Mouse (Mus musculus) cerebellum, postnatal 36 days (tissue): ENCODE measurements around the gene Plekhb2.

Source experiments
- DNase-seq, 2 experiments: peaks; one replicate each; pipeline ENCODE4 v3.0.0; 2021 to 2022; ENCODE audit warnings: mixed read lengths in 2 of 2

Gene Plekhb2

GRCm38 (mm10) chr1:34834904-34835303 is 14.9 kb upstream of the Plekhb2 start:
- DNase-seq: no peak

- DNase-seq: no peak
Measured at GRCm38 (mm10) chr1:34837951-34838689, 11.7 kb upstream of the Plekhb2 start.

GRCm38 (mm10) chr1:34839241-34839640 is 10.5 kb upstream of the Plekhb2 start:
- no peak for DNase-seq

- DNase-seq: no peak
Measured at GRCm38 (mm10) chr1:34841709-34842388, 7.9 kb upstream of the Plekhb2 start.

- no peak for DNase-seq
Measured at GRCm38 (mm10) chr1:34842389-34842861, 7.4 kb upstream of the Plekhb2 start.

GRCm38 (mm10) chr1:34842887-34843618 is 6.7 kb upstream of the Plekhb2 start, which contains the start of gene Fam168b:
Fam168b (minus strand) TSS chr1:34843065.
- peak; percentile 88 to 90 for DNase-seq

GRCm38 (mm10) chr1:34847070-34847469 is 2.7 kb upstream of the Plekhb2 start:
- no peak for DNase-seq

- DNase-seq: peak in 1 of 2 experiments; percentile 20
Measured at GRCm38 (mm10) chr1:34850343-34851136, 764 bp downstream of the Plekhb2 start.

- no peak for DNase-seq
Measured at GRCm38 (mm10) chr1:34851562-34851961, 1.8 kb downstream of the Plekhb2 start.

GRCm38 (mm10) chr1:34852116-34852878 is 2.5 kb downstream of the Plekhb2 start:
- DNase-seq: no peak

- DNase-seq: no peak
Measured at GRCm38 (mm10) chr1:34853786-34854185, 4.0 kb downstream of the Plekhb2 start.

GRCm38 (mm10) chr1:34855056-34855739 is 5.4 kb downstream of the Plekhb2 start:
- DNase-seq: no peak

GRCm38 (mm10) chr1:34858671-34859070 is 8.9 kb downstream of the Plekhb2 start:
- DNase-seq: no peak

GRCm38 (mm10) chr1:34859761-34860160 is 10.0 kb downstream of the Plekhb2 start:
- DNase-seq: no peak

- no peak for DNase-seq
Measured at GRCm38 (mm10) chr1:34860205-34860604, 10.4 kb downstream of the Plekhb2 start.

GRCm38 (mm10) chr1:34862877-34863276 is 13.1 kb downstream of the Plekhb2 start:
- no peak for DNase-seq

- no peak for DNase-seq
Measured at GRCm38 (mm10) chr1:34863323-34863722, 13.5 kb downstream of the Plekhb2 start.

- DNase-seq: no peak
Measured at GRCm38 (mm10) chr1:34864243-34864642, 14.5 kb downstream of the Plekhb2 start.

- no peak for DNase-seq
Measured at GRCm38 (mm10) chr1:34865866-34866265, 16.1 kb downstream of the Plekhb2 start.

- peak; percentile 89 to 92 for DNase-seq
Measured at GRCm38 (mm10) chr1:34866815-34867573, 17.2 kb downstream of the Plekhb2 start.
